Mouse (Mus musculus): Measurements from ENCODE around the gene Rin3.

DNA sequence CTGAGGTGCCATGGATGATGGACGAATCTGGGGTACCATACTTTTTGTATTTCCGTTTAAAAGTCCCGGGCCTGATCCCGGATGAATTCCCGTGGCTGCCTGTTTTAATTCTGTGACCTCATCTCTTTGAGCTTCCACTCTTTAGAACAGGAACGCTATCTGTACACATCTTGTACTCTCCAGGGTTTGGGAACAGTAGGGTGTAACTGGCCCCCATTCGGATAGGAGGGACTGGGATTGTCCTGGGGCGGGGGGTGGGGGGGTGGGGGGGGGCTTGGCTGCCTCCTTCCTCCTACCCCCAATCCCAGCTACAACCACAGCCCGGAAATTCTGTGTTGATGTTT, 1.4 kb downstream of the Rin3 start:
- TF ChIP-seq POLR2A (IDR thresholded peaks at IDR 0.05; ENCODE audit: control insufficient read depth in 1 of 2, insufficient read depth in 1 of 2, low read depth in 1 of 2, low read length in 2 of 2, poor library complexity in 1 of 2) (no peak), MAX (IDR thresholded peaks at IDR 0.05; ENCODE audit: low read length) (no peak), EP300 (IDR thresholded peaks at IDR 0.05; ENCODE audit: low read depth in 1 of 2, low read length in 2 of 2) (no peak), MYC (IDR thresholded peaks at IDR 0.05; ENCODE audit: low read depth, low read length) (no peak), KAT2A (conservative IDR thresholded peaks at IDR 0.05; ENCODE audit: low read depth, low read length) (no peak), RCOR1 (IDR thresholded peaks at IDR 0.05; ENCODE audit: low read depth, low read length) (no peak), TBP (IDR thresholded peaks at IDR 0.05; ENCODE audit: low read depth, low read length) (no peak), HCFC1 (IDR thresholded peaks at IDR 0.05; ENCODE audit: low read depth, low read length) (no peak), CTCF (IDR thresholded peaks at IDR 0.05 in 2 of 3, conservative IDR thresholded peaks at IDR 0.05 in 1 of 3; ENCODE audit: control insufficient read depth in 1 of 3, insufficient read depth in 1 of 3, low read depth in 2 of 3, low read length in 3 of 3, poor library complexity in 1 of 3, severe bottlenecking in 1 of 3) (no peak)

All from MEL (cell line).